Mouse (Mus musculus) intestine, embryonic 16.5 days (tissue): ENCODE results near the gene Pik3c2g. TPM values are rescaled to one million over a fixed set of nuclear protein-coding genes. Genes with fewer than 3 reads are reported as not detected.
A peak's percentile ranks its signal among the peaks of the same experiment; 100 is the strongest.

ENCODE experiments used
- ATAC-seq: fragments of 200-750 bp; cut with Nextera tagmentation; 2 replicates; pipeline ENCODE4 v1.8.0; 2017; ENCODE audit warnings: moderate TSS enrichment, moderate library complexity
- H3K27ac ChIP-seq: fragments of 300-500 bp; sonication (generic); 2 replicates; pipeline ENCODE4 v1.5.1; 2014; ENCODE audit warnings: mild to moderate bottlenecking, low read length
- H3K27me3 ChIP-seq: fragments of 300-500 bp; sonication (generic); replicated peaks from 2 replicates; pipeline ENCODE4 v1.6.1; 2014; ENCODE audit warnings: low read length, control low read depth, mixed read lengths; ENCODE audit not compliant: control insufficient read depth, insufficient read depth
- H3K36me3 ChIP-seq: fragments of 300-500 bp; sonication (generic); 2 replicates; pipeline ENCODE4 v1.6.1; 2014; ENCODE audit warnings: low read length, control low read depth; ENCODE audit not compliant: control insufficient read depth, insufficient read depth
- H3K4me1 ChIP-seq: fragments of 300-500 bp; sonication (generic); 2 replicates; pipeline ENCODE4 v1.6.1; 2014; ENCODE audit warnings: low read length, control low read depth, mixed read lengths; ENCODE audit not compliant: control insufficient read depth, insufficient read depth
- H3K4me2 ChIP-seq: fragments of 300-500 bp; sonication (generic); 2 replicates; pipeline ENCODE4 v1.6.1; 2014; ENCODE audit warnings: low read depth, low read length, control low read depth
- H3K4me3 ChIP-seq: fragments of 300-500 bp; sonication (generic); 2 replicates; pipeline ENCODE4 v1.5.1; 2014; ENCODE audit warnings: mild to moderate bottlenecking, low read length
- H3K9ac ChIP-seq: fragments of 300-500 bp; sonication (generic); 2 replicates; pipeline ENCODE4 v1.6.1; 2014; ENCODE audit warnings: low read depth, low read length
- H3K9me3 ChIP-seq: fragments of 300-500 bp; sonication (generic); 2 replicates; pipeline ENCODE4 v1.6.1; 2016; ENCODE audit warnings: low read length, control low read depth; ENCODE audit not compliant: control insufficient read depth
- WGBS: fragments of 180-500 bp; shearing (Covaris S2); extraction: QIAGEN DNeasy Blood & Tissue Kit; methylation state at CpG from one replicate; pipeline ENCODE4 v1.1.7; 2014; 5-methylcytosine and 5-hydroxymethylcytosine counted together
- polyA plus RNA-seq: library from polyadenylated mRNA; unstranded; fragments of >200 nt; fragmentation: Nextera tagmentation; extraction: Ambion mirVana; gene quantifications from 2 replicates; pipeline ENCODE4 v1.2.1, GENCODE M21; 2015

Pik3c2g gene
- polyA plus RNA-seq, 1 experiment from 2014 or later, result 0.94 TPM

DNA sequence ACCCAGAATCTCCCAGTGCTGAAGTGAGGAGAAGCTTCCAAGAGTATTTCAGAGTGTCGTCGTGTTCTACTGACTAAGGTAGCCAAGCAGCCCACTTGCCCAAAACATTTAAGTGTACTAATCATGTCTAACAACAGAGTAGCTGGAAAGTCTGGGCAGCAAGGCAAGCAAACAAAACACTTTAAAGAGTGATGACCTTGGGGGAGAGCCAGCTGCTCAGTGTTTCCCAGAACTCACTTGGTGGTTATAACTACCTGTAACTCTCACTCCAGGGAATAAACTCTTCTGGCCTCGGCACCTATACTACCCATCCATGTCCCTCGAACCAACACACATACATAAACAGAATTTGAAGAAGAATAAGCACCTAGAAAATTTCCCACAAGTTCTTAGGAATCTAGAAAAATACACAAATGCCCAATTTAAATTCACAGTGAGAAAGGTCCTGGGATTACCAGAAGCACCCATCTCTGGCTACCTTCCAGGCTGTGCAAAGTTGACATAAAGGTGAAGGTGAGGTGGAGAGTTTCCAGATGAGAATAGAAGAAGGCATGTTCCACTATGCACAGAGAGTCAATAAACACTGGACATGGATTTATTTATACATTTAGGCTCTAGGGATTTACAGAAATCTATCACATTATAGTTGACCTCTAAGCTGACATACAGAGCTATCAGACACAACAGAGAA is 384.7 kb downstream of the Pik3c2g start:
- ATAC-seq, result no peak
- H3K4me2 ChIP-seq, result no peak overlapping the region
- no peak overlapping the region for H3K27ac ChIP-seq
- H3K9ac ChIP-seq, result no peak overlapping the region
- no peaks in the 10 kb centered on the region for H3K27me3 ChIP-seq
- WGBS, result 65% methylated on average over 4 of the region's 4 CpGs
- H3K36me3 ChIP-seq, result no peaks in the 10 kb centered on the region
- no peaks in the 10 kb centered on the region for H3K9me3 ChIP-seq
- no peaks in the 10 kb centered on the region for H3K4me1 ChIP-seq
- no peak overlapping the region for H3K4me3 ChIP-seq

DNA sequence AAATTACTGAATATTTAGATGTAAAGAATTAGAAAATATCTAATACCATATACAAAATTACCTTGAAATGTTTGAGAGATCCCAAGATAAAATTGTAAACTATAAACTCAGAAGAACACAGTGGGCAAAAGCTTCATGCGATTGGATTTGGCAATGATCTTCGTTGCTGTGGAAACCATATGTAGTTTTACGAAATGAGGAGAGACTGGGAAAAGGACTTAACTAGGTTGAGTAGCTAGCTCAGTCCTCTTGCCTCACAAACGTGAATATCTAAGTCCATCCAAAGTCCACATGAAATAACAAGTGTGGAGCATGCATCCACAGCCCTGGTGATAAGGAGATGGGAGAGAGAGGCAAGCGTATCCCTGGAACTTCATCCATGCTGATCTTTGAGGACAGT is 387.6 kb downstream of the Pik3c2g start:
- H3K9ac ChIP-seq, result no peak overlapping the region
- no peak overlapping the region for H3K27ac ChIP-seq
- no peaks in the 10 kb centered on the region for H3K27me3 ChIP-seq
- no peaks in the 10 kb centered on the region for H3K36me3 ChIP-seq
- no peak for ATAC-seq
- no peaks in the 10 kb centered on the region for H3K9me3 ChIP-seq
- no peak overlapping the region for H3K4me2 ChIP-seq
- no peak overlapping the region for H3K4me3 ChIP-seq
- WGBS, result 81% methylated on average over 5 of the region's 5 CpGs
- H3K4me1 ChIP-seq, result no peaks in the 10 kb centered on the region

DNA sequence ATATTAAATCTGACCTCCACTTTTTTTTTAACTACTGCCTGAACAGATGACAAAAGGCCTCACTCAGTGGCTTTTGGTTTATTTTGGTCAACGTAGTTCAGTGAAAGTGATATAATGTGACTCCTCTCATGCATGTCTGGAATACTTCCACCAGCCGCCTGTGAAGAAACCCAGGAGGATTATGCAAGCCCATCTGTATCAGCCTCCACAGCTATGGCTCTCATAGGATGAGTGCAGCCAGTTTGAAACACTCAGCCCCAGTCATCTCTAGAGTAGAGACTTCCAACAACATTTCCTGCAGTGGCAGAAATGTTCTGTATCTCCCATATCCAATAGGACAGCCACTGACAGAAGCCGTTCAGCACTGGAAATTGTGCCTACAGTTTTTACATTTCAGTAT is 391.1 kb downstream of the Pik3c2g start:
- H3K27me3 ChIP-seq, result no peaks in the 10 kb centered on the region
- no peak overlapping the region for H3K27ac ChIP-seq
- H3K4me2 ChIP-seq, result no peak overlapping the region
- no peaks in the 10 kb centered on the region for H3K36me3 ChIP-seq
- no peak overlapping the region for H3K4me3 ChIP-seq
- WGBS, result 41% methylated on average over 3 of the region's 3 CpGs
- ATAC-seq, result 0 out of 2 replicates have a peak, but pooled peaks have one; percentile 36
- H3K9me3 ChIP-seq, result no peaks in the 10 kb centered on the region
- H3K9ac ChIP-seq, result no peak overlapping the region
- no peaks in the 10 kb centered on the region for H3K4me1 ChIP-seq

DNA sequence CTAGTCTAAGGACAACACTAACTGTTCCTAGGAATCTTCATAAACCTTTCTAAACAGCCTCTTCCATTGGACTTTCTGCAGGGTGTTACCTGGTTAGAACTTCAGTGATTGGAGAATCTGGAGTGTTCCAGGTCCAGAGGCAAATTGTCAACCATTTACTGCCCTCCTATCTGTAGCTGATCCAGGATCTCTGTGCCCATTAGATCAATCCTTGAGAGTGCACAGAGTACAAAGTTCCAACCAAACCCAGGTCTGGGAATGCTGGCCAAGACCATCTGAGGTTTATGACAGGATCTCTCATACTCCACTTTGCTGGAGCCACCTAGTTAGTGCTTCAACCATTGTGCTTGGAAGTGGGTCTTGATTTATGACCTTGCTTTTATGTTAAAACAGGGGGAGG is 394.0 kb downstream of the Pik3c2g start:
- Histone ChIP-seq H3K4me1 (no peaks in the 10 kb centered on the region), H3K27ac (no peak overlapping the region), H3K9me3 (no peaks in the 10 kb centered on the region), H3K36me3 (no peaks in the 10 kb centered on the region), H3K9ac (no peak overlapping the region), H3K27me3 (no peaks in the 10 kb centered on the region), H3K4me2 (no peak overlapping the region), H3K4me3 (no peak overlapping the region)
- ATAC-seq, result peak; percentile 31; the same call in 1 of the 2 replicates

DNA sequence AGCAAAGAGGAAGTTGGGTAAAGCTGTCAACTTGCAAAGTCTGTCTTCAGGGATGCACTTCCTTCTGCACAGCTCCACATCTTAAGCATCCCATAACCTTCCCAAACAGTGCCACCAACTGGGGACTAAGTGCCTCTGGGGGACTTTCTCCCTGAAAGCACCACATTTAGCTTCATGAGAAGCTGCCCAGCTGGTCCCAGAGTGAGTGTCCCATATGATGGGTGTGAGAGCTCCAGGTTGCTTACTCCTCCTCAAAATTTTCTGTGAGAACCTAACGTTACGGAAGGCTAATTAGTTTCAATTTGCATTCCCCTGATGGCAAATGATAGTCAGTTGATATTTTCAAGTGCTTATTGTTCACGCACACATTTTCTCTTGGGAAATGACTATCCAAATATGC is 397.0 kb downstream of the Pik3c2g start:
- no peak overlapping the region for H3K4me3 ChIP-seq
- ATAC-seq, result no peak
- no peak overlapping the region for H3K9ac ChIP-seq
- no peak overlapping the region for H3K27ac ChIP-seq
- H3K27me3 ChIP-seq, result no peaks in the 10 kb centered on the region
- 96% methylated on average over 3 of the region's 3 CpGs for WGBS
- no peaks in the 10 kb centered on the region for H3K4me1 ChIP-seq
- H3K9me3 ChIP-seq, result no peaks in the 10 kb centered on the region
- no peaks in the 10 kb centered on the region for H3K36me3 ChIP-seq
- H3K4me2 ChIP-seq, result no peak overlapping the region

DNA sequence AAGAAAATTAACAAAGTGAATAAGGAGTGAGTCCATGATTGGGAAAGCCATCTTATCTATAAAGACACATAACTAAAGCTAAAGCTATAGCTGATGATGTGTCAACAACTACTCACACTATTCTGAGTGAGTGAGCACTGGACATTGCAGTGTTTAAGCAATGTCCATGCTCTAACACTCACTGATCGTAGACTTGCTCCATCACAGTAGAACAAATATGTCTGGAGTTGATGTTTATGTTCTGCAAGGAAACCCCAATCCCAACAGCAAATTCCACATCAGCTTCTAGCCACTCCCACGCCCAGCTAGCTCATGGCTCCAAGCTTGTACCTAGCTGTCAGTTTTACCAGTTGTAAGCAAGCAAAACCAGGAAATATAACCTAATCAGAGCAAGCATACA is 399.5 kb downstream of the Pik3c2g start:
- WGBS, result 64% methylated on average over 2 of the region's 2 CpGs
- no peak overlapping the region for H3K9ac ChIP-seq
- H3K27ac ChIP-seq, result no peak overlapping the region
- no peak overlapping the region for H3K4me3 ChIP-seq
- H3K4me1 ChIP-seq, result no peaks in the 10 kb centered on the region
- H3K9me3 ChIP-seq, result no peaks in the 10 kb centered on the region
- no peak overlapping the region for H3K4me2 ChIP-seq
- no peak for ATAC-seq
- no peaks in the 10 kb centered on the region for H3K36me3 ChIP-seq
- no peaks in the 10 kb centered on the region for H3K27me3 ChIP-seq

DNA sequence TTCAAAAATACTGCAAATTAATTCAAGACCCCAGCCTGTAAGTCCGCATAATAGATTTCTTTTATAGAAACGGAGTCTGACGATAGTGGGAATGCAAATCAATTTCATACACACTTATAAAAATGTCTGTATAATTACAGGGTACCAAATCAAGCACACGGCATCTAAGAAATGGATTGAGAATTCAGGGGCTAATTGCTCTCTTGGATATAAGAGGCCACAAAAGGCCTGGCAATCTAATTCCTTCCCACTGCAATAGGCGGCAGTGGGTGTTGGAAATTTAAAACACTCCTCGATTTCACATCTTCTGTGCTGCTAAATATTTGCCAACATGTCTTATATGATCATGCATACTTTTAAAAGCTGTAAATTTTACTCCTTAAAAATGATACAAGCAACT is 402.1 kb downstream of the Pik3c2g start:
- no peaks in the 10 kb centered on the region for H3K9me3 ChIP-seq
- no peaks in the 10 kb centered on the region for H3K4me1 ChIP-seq
- H3K27me3 ChIP-seq, result no peaks in the 10 kb centered on the region
- no peak overlapping the region for H3K27ac ChIP-seq
- 84% methylated on average over 6 of the region's 6 CpGs for WGBS
- H3K36me3 ChIP-seq, result no peaks in the 10 kb centered on the region
- H3K4me2 ChIP-seq, result no peak overlapping the region
- H3K4me3 ChIP-seq, result no peak overlapping the region
- no peak overlapping the region for H3K9ac ChIP-seq
- no peak for ATAC-seq

DNA sequence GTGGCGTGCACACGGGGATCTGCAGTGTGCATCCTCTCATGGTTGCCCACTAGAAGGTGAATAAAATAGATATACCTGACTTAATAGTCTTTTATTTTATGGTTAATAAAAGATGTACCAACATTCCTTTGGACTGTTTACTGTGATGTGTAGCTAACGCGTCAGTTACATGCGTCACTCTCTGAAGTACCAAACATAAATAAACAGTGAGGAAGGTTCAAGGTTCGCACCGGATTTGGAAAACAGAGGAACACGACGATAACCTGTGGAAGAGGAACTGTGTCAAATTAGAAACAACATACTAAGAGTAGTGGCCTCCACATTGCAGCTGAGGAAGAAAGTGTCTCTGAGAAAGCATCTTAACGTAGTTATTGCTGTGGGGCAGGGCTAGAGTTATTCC is 402.6 kb downstream of the Pik3c2g start:
- no peak overlapping the region for H3K4me2 ChIP-seq
- no peaks in the 10 kb centered on the region for H3K36me3 ChIP-seq
- H3K27ac ChIP-seq, result no peak overlapping the region
- no peak overlapping the region for H3K9ac ChIP-seq
- H3K27me3 ChIP-seq, result no peaks in the 10 kb centered on the region
- H3K4me3 ChIP-seq, result no peak overlapping the region
- H3K4me1 ChIP-seq, result no peaks in the 10 kb centered on the region
- no peak for ATAC-seq
- WGBS, result 72% methylated on average over 10 of the region's 10 CpGs
- no peaks in the 10 kb centered on the region for H3K9me3 ChIP-seq

DNA sequence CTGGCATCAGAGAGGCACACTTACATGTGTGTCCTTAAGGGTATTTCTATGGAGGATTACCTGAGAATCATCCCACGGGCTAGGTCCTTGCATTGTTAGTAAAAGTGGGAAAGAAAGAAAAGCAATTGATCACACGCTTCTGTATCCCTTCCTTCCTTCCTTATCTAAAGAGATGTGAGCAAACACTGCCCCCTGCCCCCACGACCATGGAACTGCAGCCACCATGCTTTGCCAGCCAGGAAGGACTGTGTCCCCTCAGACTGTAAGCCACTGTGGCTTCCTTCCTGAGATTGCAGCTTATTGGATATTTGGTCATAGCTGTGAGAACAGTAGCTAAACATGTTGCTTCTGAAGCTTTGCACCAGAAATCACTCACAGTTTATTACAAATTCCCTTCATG is 418.2 kb downstream of the Pik3c2g start:
- Histone ChIP-seq H3K9me3 (no peaks in the 10 kb centered on the region), H3K4me1 (no peaks in the 10 kb centered on the region), H3K9ac (no peak overlapping the region), H3K4me2 (no peak overlapping the region), H3K4me3 (no peak overlapping the region), H3K27me3 (no peaks in the 10 kb centered on the region), H3K36me3 (no peaks in the 10 kb centered on the region), H3K27ac (no peak overlapping the region)
- no peak for ATAC-seq
- WGBS, result 76% methylated on average over 3 of the region's 3 CpGs
